Mouse (Mus musculus): Measurements from ENCODE around the gene Vkorc1. TPM values are rescaled to one million over a fixed set of nuclear protein-coding genes. Genes with fewer than 3 reads are reported as not detected.
"Not testable (repeated sequence)": the region's sequence is repeated elsewhere in the genome, so short reads cannot be mapped to it uniquely, and the experiment has no call there.

Vkorc1 gene
- total RNA-seq, 2 experiments from 2014 or later = 21.6 to 30.4 TPM

DNA sequence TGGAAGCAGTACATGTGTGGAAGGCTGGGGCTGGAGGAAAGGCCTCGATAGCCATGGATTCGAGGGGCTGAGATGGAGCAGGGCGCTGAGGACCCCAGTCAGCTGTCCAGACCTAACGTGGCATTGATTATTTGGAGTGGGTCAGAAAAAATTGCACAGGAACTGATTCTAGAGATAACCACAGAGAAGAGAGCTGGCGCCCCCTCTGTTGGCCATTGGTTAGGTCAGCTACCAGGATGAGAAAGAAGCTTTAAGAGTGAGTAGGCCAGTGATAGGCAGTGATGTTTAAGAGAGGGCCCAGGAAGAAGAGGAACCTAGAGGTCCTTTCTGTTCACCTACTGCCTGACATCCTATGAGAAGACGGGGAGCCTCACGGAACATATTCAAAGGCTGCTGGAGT lies 23.9 kb upstream of the Vkorc1 start:
- no peak for DNase-seq (ENCODE audit: extremely low spot score in 1 of 2, low spot score in 1 of 2)

DNA sequence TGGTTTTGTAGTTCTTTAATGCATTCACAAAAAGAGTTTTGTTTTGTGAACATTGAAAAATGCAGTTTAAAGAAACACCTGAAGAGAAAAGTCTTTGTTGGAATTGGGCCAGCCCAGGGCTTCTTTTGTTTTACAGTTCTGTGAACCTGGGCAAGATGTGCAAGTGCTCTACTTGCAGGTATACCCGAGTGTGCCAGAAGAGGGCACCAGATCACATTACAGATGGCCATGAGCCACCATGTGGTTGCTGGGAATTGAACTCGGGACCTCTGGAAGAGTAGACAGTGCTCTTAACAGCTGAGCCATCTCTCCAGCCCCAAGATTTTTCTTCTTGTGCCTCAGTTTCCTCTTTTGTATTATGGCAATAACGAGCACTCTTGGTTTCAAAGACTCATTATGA lies 22.8 kb upstream of the Vkorc1 start:
- DNase-seq (ENCODE audit: extremely low spot score in 1 of 2, low spot score in 1 of 2) = peak in 1 of 2 experiments; percentile 38

GRCm38 (mm10) chr7:127915293-127915692 lies 19.9 kb upstream of the Vkorc1 start:
- no peak for DNase-seq (ENCODE audit: extremely low spot score in 1 of 2, low spot score in 1 of 2)

DNA sequence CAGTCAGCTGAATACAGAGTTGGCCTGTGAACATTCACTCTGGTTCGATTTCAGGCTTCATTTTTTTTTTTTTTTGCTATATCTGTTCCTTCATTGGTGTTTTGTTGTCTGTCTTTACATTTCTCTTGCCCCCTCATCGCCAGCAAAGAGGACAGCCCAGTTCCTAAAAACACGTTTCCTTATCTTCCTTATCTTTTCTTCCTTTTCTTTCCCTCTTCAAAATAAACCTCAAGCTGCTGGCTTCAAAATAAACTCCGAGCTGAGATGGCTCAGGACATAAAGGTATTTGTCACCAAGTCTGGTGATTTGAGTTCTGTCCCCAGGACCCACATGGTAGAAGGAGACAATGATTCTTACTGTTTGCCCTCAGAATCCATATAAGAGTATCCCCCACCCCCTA lies 17.5 kb upstream of the Vkorc1 start:
- no peak for DNase-seq (ENCODE audit: extremely low spot score in 1 of 2, low spot score in 1 of 2)

GRCm38 (mm10) chr7:127912190-127912871 lies 16.9 kb upstream of the Vkorc1 start, which contains the start of gene Kat8:
Kat8 (plus strand) TSS chr7:127912516.
- DNase-seq (ENCODE audit: extremely low spot score in 1 of 2, low spot score in 1 of 2) = peak; percentile 72 to 79

DNA sequence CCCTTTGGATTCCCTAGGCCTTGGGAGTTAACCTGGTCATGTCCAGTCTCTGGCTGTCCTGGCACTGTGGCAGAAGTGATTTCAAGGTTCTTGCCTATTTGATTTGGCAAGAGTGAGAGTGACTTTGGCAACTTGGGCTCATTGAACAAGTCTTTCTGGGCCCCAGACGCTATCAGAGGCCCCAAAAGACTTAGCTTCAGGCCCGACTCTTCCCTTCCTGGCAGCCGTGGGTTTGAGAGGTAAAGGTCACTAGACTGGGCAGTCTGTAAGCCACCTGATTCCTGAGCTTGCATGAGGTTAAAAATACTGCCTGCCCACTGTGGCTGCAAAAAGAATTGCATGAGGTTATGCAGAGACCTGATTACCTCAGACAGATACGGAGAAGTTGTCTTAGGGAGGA lies 13.2 kb upstream of the Vkorc1 start:
- DNase-seq (ENCODE audit: extremely low spot score in 1 of 2, low spot score in 1 of 2) = no peak

DNA sequence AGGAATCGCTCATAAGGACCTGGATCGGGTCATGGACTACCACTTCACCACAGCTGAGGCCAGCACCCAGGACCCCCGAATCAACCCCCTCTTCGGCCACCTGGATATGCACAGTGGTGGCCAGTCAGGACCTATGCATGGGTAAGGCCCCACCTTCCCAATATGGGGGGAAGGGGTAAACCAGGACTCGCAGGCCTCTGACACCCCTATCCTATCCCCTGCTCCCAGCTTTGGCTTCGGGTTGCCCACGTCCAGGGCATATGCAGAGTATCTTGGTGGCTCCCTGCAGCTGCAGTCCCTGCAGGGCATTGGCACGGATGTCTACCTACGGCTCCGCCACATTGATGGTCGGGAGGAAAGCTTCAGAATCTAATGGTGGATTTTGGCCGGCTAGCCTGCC lies 12.5 kb upstream of the Vkorc1 start:
- DNase-seq (ENCODE audit: extremely low spot score in 1 of 2, low spot score in 1 of 2) = no peak

DNA sequence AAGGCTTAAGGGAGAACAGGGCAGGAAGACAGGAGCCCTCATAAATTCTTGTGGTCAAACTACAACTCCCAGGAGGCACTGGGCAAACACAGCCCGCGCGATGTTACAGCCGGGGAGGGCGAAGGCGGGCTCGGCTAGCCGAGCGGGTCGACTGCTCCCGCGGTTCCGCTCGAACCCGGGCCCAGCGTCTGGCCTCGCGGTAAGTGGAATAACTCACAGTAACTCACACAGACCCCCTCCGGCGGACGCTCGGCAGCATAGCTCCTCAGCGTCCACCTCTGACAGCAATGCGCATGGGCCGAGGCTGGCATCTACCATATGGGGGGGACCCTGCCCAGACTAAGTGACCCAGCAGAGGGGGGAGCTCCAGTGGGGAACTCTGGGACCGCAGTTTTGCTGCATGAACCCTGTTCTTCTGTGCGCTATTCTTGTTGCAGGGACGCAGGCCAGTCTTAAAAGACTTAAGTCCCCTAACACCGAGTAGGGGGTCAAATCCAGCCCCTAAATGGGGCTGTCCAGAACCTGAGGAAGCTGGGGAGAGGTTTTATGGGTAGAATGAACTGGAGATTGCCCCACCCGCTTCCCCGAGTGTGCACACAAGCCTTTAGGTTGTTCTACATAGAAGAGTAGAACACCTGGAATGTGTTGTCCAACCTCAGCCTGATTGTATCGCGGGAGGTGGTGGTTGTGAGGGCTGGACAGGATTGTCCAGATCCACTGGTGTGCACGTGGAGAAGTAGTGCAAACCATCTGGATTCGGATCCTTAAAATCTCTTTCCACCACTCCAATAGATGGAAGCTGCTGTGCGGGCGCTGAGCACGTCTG lies 8.8 kb upstream of the Vkorc1 start, which contains the start of gene Bckdk:
Gene Bckdk, plus strand, starts transcription at position 112 of the 826 bp plus-strand sequence.
- peak; percentile 62 to 72 for DNase-seq (ENCODE audit: extremely low spot score in 1 of 2, low spot score in 1 of 2)

GRCm38 (mm10) chr7:127901772-127902171 lies 6.4 kb upstream of the Vkorc1 start:
- no peak for DNase-seq (ENCODE audit: extremely low spot score in 1 of 2, low spot score in 1 of 2)

DNA sequence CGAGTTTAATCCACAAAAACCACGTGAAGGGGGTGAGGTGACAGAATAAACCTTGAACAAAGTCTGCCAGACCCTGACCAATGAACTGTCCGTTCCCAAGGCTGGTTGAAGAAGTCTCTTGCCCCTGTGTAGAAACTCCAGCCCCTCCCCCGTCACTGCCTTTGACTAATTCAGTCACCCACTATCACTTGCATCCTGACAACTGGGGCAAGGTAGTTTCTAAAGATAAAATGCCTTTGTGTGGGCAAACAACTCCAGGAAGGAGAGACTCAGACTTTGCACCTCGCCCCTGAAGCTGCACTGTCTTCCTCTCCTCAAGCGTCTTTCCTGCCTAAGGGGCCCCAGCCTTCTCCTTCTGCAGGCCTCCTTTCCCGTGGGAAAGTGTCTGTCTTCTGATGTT lies 4.6 kb upstream of the Vkorc1 start:
- DNase-seq (ENCODE audit: extremely low spot score in 1 of 2, low spot score in 1 of 2) = no peak

DNA sequence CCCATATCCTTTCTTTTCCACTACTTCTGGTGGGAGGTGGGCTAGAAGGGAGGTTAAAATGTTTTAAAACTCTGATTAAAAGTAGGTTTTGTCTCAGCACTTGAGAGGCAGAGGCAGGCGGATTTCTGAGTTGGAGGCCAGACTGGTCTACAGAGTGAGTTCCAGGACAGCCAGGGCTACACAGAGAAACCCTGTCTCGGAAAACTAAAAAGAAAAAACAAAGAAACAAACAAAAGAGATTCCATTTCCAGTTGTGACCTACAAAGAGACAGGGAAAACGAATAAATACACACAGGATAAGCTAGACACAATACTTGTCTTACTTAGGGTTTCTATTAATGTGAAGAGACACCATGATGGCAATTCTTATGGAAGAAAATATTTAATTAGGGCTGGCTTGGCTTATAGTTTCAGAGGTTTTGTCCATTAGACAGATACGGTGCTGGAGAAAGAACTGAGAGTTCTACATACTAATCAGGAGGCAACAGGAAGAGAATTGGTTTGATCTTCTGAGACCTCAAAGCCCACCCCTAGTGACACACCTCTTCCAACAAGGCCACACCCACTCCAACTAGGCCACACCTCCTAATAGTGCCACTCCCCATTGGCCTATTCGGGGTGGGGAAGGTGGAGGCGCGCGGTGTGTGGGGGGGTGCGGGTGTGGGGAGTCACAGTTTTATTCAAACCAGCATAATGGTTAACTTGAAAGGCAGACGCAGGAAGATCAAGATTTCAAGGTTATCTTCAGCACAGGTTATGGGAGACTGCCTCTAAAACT lies 3.0 kb upstream of the Vkorc1 start:
- DNase-seq (ENCODE audit: extremely low spot score in 1 of 2, low spot score in 1 of 2) = no peak

GRCm38 (mm10) chr7:127897542-127897941 lies 2.1 kb upstream of the Vkorc1 start:
- DNase-seq (ENCODE audit: extremely low spot score in 1 of 2, low spot score in 1 of 2) = no peak

- DNase-seq (ENCODE audit: extremely low spot score in 1 of 2, low spot score in 1 of 2) = peak; percentile 42 to 70
Observed at GRCm38 (mm10) chr7:127896384-127896783, 967 bp upstream of the Vkorc1 start.

DNA sequence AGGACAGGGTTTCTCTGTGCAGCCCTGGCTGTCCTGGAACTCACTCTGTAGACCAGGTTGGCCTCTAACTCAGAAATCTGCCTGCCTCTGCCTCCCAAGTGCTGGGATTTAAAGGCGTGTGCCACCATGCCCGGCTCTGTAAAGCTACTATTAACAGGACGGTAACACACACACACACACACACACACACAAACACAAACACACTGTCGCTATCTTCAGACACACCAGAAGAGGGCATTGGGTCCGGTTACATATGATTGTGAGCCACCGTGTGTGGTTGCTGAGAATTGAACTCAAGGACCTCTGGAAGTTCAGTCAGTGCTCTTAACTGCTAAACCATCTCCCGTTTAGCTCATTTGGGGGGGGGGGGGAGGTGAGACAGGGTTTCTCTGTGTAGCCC lies 474 bp upstream of the Vkorc1 start:
- not testable (repeated sequence) for DNase-seq (ENCODE audit: extremely low spot score in 1 of 2, low spot score in 1 of 2)

DNA sequence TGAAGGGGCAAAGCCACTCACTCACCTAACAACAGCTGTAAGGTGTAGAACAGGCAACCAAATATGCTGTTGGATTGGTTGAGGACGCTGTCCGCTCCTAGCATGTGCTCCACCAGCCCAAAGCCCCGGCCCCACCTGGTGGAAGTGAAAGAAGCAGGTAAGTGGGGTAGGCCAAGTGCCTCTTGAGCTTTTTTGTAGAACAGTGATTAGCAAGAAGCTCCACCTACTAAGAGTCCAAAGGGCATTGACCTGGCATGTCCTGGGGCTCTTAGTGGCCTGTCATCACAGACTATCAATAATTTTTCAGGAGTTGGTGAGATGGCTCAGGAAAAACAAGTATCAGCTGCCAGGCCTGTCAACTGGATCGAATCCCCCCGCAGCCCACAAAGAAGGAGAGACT lies 937 bp downstream of the Vkorc1 start:
- DNase-seq (ENCODE audit: extremely low spot score in 1 of 2, low spot score in 1 of 2) = no peak

DNA sequence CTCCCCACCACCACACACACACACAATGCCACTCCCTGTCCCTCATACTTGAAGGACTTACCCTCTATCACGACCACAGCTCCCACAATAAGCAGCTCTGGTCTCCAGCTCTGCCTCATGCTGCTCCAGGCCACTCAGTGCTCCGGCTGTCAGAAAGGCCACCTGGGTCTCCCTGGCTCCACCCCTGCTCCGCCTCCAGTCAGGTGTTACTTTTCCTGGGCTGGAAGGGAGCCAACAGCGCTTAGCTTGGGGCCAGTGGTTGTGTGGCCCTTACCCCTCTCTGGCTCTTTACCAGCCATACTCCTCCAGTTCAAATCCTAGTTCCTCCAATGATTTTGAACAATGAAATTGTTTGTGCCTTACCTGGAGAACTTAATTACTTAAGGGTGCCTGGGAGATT lies 4.6 kb downstream of the Vkorc1 start, which contains the start of gene Prss53:
Gene Prss53, minus strand, starts transcription at position 173 of the 400 bp plus-strand sequence.
- no peak for DNase-seq (ENCODE audit: extremely low spot score in 1 of 2, low spot score in 1 of 2)

- DNase-seq (ENCODE audit: extremely low spot score in 1 of 2, low spot score in 1 of 2) = no peak
Observed at GRCm38 (mm10) chr7:127888821-127889220, 6.6 kb downstream of the Vkorc1 start.

DNA sequence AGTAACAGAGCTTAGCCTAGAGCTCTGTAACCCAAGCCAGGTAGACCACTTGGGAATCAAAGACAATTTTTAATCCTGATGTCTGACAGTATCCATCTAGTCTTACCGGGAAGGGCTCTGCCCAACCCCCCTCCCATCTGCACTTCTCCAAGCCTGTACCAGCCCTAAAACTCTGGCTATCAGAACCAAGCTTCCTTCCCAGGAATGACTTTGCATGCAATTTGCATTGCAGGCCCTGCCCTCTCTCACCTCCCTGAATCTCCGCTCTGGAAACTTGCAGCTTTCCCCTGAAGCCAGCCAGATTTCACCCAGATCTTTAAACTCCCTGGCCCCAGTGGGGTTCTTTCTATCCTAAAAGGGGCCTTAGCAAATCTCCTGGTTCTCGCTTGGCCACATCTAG lies 7.6 kb downstream of the Vkorc1 start:
- no peak for DNase-seq (ENCODE audit: extremely low spot score in 1 of 2, low spot score in 1 of 2)

DNA sequence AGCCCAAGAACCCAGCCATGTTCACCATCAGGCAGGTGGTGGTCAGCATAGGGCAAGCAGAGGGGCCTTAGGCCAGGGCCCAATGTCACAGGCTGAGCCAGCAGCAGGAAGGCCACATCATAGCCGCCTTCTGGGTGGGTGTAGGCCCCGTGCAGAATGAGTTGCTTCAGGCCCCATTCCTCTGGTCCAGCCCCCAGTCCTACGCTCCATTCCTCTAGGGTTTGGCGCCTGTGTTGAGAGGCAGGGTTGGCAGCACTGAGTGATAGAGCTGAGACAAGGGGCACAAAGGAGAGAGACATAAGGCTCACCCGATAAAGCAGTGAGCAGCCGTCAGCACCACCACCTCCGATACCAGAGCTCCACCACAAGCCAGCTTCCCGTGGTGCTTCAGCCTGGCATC lies 8.2 kb downstream of the Vkorc1 start:
- no peak for DNase-seq (ENCODE audit: extremely low spot score in 1 of 2, low spot score in 1 of 2)

DNA sequence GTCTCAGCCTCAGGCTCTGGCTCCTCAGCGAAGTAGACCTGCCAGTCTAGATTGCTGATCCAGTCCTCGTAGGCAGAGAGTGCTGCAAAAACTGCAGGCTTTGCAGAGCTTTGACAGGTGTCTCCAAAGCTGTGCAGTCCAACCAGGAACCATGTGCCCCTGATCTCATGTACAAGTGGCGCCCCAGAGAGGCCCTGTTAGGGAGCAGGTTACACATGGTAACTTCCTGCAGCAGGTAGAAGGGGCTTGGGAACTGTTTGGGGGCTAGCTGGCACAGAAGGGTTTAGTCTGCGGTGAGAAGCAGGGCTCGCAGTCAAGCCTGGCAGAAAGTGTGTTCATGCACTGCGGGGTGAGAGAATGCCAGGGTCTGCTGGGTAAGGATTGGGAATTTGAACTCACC lies 8.9 kb downstream of the Vkorc1 start:
- no peak for DNase-seq (ENCODE audit: extremely low spot score in 1 of 2, low spot score in 1 of 2)

GRCm38 (mm10) chr7:127885951-127886350 lies 9.5 kb downstream of the Vkorc1 start:
- DNase-seq (ENCODE audit: extremely low spot score in 1 of 2, low spot score in 1 of 2) = no peak
